Mouse (Mus musculus) gastrocnemius, adult 18-20 months (tissue): ENCODE data around the gene Ccl2. TPM values are rescaled to one million over a fixed set of nuclear protein-coding genes. Genes with fewer than 3 reads are reported as not detected.

Source experiments
- total RNA-seq, 2 experiments: library from RNA; stranded (reverse); gene quantifications; 2 replicates each; pipeline ENCODE4 v1.2.3; 2021

Ccl2 gene
- total RNA-seq, 2 experiments from 2014 or later = 0.48 to 1.5 TPM

Other genes with a start within 250 kb of the Ccl2 start
- gene 5530401A14Rik, start 174.9 kb upstream of the Ccl2 start, total RNA-seq = under 1 TPM in 1 of 2 experiments, not detected in 1; 0.21 TPM
- gene Asic2, start 67.1 kb upstream of the Ccl2 start, total RNA-seq = under 1 TPM; 0.11 to 0.31 TPM
- not detected for gene Gm17268, start 3.0 kb downstream of the Ccl2 start, total RNA-seq
- gene Ccl7, start 10.1 kb downstream of the Ccl2 start, total RNA-seq = 1 to 10 TPM in 1 of 2 experiments, not detected in 1; 1.2 TPM
- gene Ccl11, start 22.3 kb downstream of the Ccl2 start, total RNA-seq = 10 to 100 TPM; 13.2 to 21.0 TPM
- not detected for gene Ccl12, start 66.3 kb downstream of the Ccl2 start, total RNA-seq
- under 1 TPM; 0.50 to 1.00 TPM for gene Ccl8, start 79.6 kb downstream of the Ccl2 start, total RNA-seq